Mouse (Mus musculus) neural tube, embryonic 15.5 days (tissue): ENCODE measurements around the gene Shc1. TPM values are rescaled to one million over a fixed set of nuclear protein-coding genes. Genes with fewer than 3 reads are reported as not detected.

Experiments
- ATAC-seq: fragments of 200-750 bp; cut with Nextera tagmentation; 2 replicates; pipeline ENCODE4 v1.8.0; 2017; ENCODE audit warnings: mild to moderate bottlenecking, moderate TSS enrichment, moderate library complexity; ENCODE audit not compliant: low FRiP score
- H3K27ac ChIP-seq: fragments of 300-500 bp; sonication (generic); replicated peaks from 2 replicates; pipeline ENCODE4 v1.5.1; 2015; ENCODE audit warnings: mild to moderate bottlenecking, inconsistent platforms
- H3K27me3 ChIP-seq: fragments of 300-500 bp; sonication (generic); replicated peaks from 2 replicates; pipeline ENCODE4 v1.6.1; 2015; ENCODE audit warnings: inconsistent platforms
- H3K36me3 ChIP-seq: fragments of 300-500 bp; sonication (generic); 2 replicates; pipeline ENCODE4 v1.6.1; 2015; ENCODE audit warnings: inconsistent platforms
- H3K4me1 ChIP-seq: fragments of 300-500 bp; sonication (generic); 2 replicates; pipeline ENCODE4 v1.6.1; 2015; ENCODE audit warnings: inconsistent platforms
- H3K4me2 ChIP-seq: fragments of 300-500 bp; sonication (generic); 2 replicates; pipeline ENCODE4 v1.6.1; 2015; ENCODE audit warnings: inconsistent platforms, mild to moderate bottlenecking, moderate library complexity
- H3K4me3 ChIP-seq: fragments of 300-500 bp; sonication (generic); replicated peaks from 2 replicates; pipeline ENCODE4 v1.5.1; 2015; ENCODE audit warnings: mild to moderate bottlenecking, inconsistent platforms
- H3K9ac ChIP-seq: fragments of 300-500 bp; sonication (generic); replicated peaks from 2 replicates; pipeline ENCODE4 v1.6.1; 2015; ENCODE audit warnings: mild to moderate bottlenecking, inconsistent platforms
- H3K9me3 ChIP-seq: fragments of 300-500 bp; sonication (generic); replicated peaks from 2 replicates; pipeline ENCODE4 v1.6.1; 2016; ENCODE audit warnings: inconsistent platforms
- WGBS: fragments of 180-500 bp; shearing (Covaris S2); methylation state at CpG from one replicate; pipeline ENCODE4 v1.1.7; 2015; ENCODE audit warnings: mixed read lengths; 5-methylcytosine and 5-hydroxymethylcytosine counted together
- polyA plus RNA-seq: library from polyadenylated mRNA; unstranded; fragments of >200 nt; fragmentation: Nextera tagmentation; extraction: Ambion mirVana; gene quantifications from 2 replicates; pipeline ENCODE4 v1.2.1, GENCODE M21; 2015

Gene Shc1
- polyA plus RNA-seq, 1 experiment from 2014 or later: 22.0 TPM

DNA sequence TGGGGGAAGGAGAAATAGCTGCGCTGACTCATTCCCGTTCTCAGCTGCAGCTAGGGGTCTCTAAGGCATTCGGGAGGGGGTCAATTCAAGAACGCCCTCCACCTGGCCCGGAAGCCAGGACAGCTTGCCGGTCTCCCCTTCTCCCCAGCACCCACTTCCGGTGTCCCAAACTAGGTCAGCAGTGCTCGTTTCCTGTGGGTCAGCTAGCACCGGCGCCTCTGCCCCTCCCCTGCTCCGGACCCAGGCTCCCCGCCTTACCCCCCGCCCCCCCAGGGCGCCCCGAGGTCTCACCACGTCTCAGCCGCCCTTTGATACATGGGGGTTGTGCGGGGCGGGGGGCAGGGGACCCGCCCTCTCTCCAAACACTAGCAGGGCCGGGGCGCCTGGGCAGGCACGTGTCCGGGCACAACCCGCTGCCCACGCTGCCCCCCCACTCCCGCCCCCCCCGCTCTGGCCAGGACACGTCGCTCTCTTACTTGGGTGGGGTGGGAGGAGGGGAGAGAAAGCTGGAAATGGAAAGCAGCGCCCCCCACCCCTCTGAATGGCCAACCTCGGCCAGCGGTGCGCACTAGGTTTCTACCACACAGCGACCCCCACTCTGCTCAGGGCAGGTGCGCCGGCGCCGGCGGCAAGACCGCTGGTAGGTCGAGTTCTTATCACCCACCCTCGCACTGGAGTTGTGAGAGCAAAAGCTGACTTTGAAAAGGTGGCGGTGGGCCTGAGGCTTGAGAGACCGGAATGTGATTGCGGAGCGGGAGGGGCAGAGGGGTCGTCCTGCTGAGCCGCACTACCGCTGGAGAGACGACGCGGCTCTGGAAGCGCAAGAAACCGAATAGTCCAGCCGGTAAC is 26.4 kb upstream of the Shc1 start:
- Histone ChIP-seq H3K27me3 (peaks cover 26% of the 10 kb centered on the region), H3K9me3 (no peaks in the 10 kb centered on the region), H3K4me3 (peak overlapping the region; percentile 48), H3K9ac (peak overlapping the region; percentile 52), H3K4me2 (peak overlapping the region; percentile 97), H3K27ac (no peak overlapping the region), H3K4me1 (peaks cover 71% of the 10 kb centered on the region), H3K36me3 (no peaks in the 10 kb centered on the region)
- WGBS: under 1% methylated on average over 51 of the region's 56 CpGs
- ATAC-seq: no peak

DNA sequence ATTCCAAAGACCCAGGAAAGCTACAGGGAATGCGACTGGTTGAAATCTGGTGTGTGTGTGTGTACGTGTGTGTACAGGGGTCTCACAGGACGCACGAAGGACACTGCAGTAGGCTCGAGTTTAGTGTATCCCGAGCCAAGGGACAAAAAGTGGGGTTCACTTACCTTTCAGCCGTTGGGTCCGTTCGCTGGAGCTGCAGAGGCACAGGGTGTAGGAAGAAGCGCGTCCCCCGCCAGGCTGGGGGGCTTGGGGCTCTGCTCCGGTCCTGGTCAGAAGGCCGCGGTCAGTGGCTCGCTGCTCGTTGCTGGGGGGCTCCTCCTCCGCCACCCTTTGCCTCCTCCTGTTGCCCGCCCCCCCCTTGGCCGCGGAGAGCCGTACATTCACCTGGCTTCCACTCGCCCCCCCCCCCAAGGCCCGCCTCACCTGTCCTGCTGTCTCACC is 25.4 kb upstream of the Shc1 start:
- ATAC-seq: no peak
- H3K4me3 ChIP-seq: peak overlapping the region; percentile 48

DNA sequence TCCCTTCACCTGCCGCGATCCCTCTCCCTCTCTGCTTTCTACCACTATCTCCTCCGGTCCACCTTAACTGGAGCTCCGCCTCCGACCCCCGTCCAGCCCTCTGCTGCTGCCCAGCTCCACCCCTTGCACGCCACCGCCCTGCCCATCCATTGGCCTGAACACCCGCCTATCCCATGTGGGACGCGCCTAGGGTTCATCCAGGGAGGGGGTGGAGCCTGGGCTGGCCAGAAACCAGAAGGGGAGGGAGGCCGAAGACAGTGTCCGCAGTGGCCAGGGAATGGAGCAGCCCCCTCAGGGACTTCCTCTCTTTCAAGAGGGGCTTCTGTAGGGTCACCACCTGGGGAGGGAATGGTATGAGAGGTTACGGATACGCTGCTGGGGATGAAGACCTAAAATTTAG is 24.6 kb upstream of the Shc1 start:
- Histone ChIP-seq H3K27me3 (peaks cover 30% of the 10 kb centered on the region), H3K36me3 (no peaks in the 10 kb centered on the region), H3K4me2 (peak overlapping the region; percentile 97), H3K27ac (peak overlapping the region; percentile 78), H3K9me3 (no peaks in the 10 kb centered on the region), H3K9ac (peak overlapping the region; percentile 35), H3K4me3 (peak overlapping the region; percentile 48), H3K4me1 (peaks cover 65% of the 10 kb centered on the region)
- peak; percentile 88 for ATAC-seq
- 0% methylated on average over 15 of the region's 15 CpGs for WGBS

More for the DNA sequence above, 25.4 kb upstream of the Shc1 start:
- Histone ChIP-seq H3K4me2 (peak overlapping the region; percentile 97), H3K27ac (no peak overlapping the region), H3K27me3 (peaks cover 28% of the 10 kb centered on the region), H3K36me3 (no peaks in the 10 kb centered on the region), H3K9me3 (no peaks in the 10 kb centered on the region), H3K9ac (peak overlapping the region; percentile 36; the same call in 1 of the 2 replicates), H3K4me1 (peaks cover 65% of the 10 kb centered on the region)
- WGBS: under 1% methylated on average over 21 of the region's 24 CpGs

DNA sequence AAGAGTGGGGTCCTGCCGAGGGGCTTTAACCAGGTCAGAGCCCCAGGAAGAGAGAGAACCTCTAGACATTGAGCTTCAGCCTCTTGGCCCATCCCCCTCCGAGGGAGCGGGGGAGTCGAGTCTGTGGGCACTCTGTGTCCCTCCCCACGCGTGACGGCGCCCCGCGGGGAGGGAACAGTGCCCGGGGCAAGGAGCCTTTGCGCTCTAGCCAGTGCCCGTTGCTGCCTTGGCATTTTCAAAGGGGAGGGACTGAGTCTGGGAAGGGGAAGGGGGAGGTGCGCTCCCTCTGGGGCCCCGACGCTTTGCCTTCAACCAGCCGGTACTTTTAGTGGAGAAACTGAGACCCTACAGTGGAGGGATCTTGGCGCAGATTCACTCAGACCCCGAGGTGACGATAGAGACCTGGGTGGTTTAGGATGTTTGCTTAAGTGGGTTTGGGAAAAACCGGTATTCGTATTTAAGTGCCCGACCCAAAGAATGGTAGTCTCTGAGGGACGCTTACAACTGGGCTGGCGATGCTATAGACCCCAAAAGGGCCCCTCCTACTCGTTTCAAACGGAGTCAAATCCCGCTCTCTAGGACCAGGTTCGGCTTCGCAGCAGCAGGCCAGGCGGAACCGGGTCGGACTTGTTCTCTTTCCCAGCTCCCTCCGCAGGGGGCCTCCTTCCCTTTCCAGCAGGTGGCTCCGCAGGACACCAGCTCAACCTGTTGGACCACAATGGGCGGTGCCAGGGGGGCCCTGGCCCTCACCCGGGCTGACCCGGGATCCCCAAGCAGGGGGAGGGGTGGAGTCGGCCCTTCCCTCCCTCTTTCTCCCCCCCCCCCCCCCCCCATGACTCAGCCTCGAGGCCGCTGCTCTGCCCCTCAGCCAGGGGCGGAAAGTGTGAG is 24.0 kb upstream of the Shc1 start, which contains the start of gene Zbtb7b:
Gene Zbtb7b, minus strand, starts transcription at position 771 of the 888 bp plus-strand sequence.
- peak within 1 kb of the TSS; percentile 97 for H3K4me2 ChIP-seq
- H3K36me3 ChIP-seq: no peaks in the 10 kb centered on the region; the same call in 1 of the 2 replicates
- peak within 1 kb of the TSS; percentile 78 for H3K27ac ChIP-seq
- H3K27me3 ChIP-seq: peaks cover 30% of the 10 kb centered on the region
- H3K4me3 ChIP-seq: peak within 1 kb of the TSS; percentile 48
- peak within 1 kb of the TSS; percentile 47 for H3K9ac ChIP-seq
- H3K4me1 ChIP-seq: peaks cover 65% of the 10 kb centered on the region
- ATAC-seq: peak; percentile 40
- no peaks in the 10 kb centered on the region for H3K9me3 ChIP-seq
- WGBS: under 1% methylated on average over 39 of the region's 42 CpGs

DNA sequence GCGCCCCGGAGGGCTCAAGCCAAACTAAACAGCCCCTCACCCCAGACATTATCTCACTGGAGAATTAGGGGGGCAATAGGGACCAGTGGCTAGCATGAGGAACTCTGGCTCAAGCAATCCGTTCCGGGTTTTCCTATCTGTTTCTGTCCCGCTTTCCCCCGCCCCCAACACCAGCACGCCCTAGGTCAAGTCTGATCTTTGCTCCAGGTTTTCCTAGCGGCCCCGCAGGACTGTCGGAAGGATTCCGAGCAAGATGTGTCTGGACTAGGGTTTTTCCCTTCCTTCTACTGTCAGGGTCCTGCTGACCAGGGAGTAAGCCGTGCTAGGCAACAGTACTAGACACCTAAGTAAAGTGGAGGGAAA is 23.4 kb upstream of the Shc1 start:
- Histone ChIP-seq H3K9ac (peak overlapping the region; percentile 36; the same call in 1 of the 2 replicates), H3K4me3 (peak overlapping the region; percentile 48), H3K9me3 (no peaks in the 10 kb centered on the region), H3K4me1 (peaks cover 65% of the 10 kb centered on the region), H3K27ac (peak overlapping the region; percentile 78), H3K4me2 (peak overlapping the region; percentile 97), H3K36me3 (no peaks in the 10 kb centered on the region; the same call in 1 of the 2 replicates), H3K27me3 (peaks cover 30% of the 10 kb centered on the region)
- ATAC-seq: no peak
- whole genome bisulfite sequencing: 0% methylated on average over 12 of the region's 12 CpGs

DNA sequence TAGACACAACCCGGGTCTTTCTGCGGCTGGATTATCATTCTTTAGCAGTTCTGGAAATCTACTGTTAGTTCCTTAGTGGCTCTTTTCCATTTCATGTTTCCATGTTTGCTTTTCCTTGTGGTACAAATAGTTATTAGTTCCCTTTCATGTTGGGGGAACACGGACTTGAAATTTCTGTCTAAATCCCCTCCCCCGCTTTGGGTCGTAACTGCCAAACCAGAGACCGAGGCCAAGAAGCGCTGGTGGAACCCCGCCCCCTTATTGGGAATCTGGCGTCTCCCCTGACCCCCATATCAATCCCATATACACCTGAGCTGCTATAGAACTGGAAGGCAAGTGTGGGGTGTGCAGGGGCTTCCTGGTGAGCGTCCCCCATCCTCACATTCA is 22.8 kb upstream of the Shc1 start:
- WGBS: 3% methylated on average over 10 of the region's 10 CpGs
- ATAC-seq: no peak
- peaks cover 60% of the 10 kb centered on the region for H3K4me1 ChIP-seq
- H3K4me3 ChIP-seq: peak overlapping the region; percentile 48
- no peaks in the 10 kb centered on the region for H3K9me3 ChIP-seq
- H3K27me3 ChIP-seq: peaks cover 30% of the 10 kb centered on the region
- H3K4me2 ChIP-seq: peak overlapping the region; percentile 97
- H3K36me3 ChIP-seq: peaks cover 2% of the 10 kb centered on the region; the same call in 1 of the 2 replicates
- H3K9ac ChIP-seq: peak overlapping the region; percentile 47; the same call in 1 of the 2 replicates
- H3K27ac ChIP-seq: peak overlapping the region; percentile 78

DNA sequence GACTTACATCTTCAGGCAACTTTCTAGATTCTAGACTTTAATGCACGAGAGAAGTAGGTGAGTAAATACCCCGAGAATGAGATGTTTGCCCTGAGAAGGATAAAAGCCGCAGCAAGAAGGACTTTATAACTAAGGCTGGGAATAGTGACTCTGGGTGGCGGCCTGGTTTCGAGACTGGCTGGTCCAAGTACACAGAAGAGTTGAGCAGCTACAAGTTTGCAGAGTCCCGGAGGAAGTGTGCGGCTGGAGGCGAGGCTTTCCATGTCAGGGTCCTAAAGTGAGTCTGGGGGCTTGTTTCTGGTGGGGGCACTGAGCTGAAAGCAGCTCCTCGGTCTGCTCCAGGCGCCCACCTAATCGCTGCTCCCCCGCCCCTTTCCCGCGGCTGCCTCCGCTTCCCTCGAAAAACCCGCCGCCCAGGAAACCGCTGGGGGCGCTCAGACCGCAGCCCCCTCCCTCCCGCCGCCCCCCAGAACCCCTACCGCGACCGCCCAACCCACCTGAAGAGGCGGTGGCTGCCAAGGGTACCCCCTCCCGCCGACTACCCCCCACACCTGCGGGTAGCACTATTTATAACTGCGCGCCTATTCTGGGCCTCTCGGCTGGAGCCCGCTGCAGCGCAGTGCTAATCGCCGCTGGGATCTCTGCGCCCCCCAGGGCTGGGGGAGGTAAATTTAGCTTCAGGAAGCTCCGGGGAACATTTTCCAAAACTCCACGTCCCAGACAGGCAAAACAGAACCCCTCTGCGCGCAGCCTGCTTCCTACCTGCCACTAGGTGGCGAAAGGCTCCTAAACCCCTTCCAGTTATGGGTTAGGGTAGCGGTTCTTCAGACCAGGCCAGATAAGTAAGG is 22.2 kb upstream of the Shc1 start:
- peak overlapping the region; percentile 47 for H3K9ac ChIP-seq
- no peaks in the 10 kb centered on the region for H3K9me3 ChIP-seq
- peaks cover 30% of the 10 kb centered on the region for H3K27me3 ChIP-seq
- WGBS: under 1% methylated on average over 44 of the region's 44 CpGs
- ATAC-seq: no peak
- H3K4me2 ChIP-seq: peak overlapping the region; percentile 97
- H3K36me3 ChIP-seq: peaks cover 4% of the 10 kb centered on the region
- H3K4me1 ChIP-seq: peaks cover 56% of the 10 kb centered on the region
- peak overlapping the region; percentile 48 for H3K4me3 ChIP-seq
- H3K27ac ChIP-seq: no peak overlapping the region

DNA sequence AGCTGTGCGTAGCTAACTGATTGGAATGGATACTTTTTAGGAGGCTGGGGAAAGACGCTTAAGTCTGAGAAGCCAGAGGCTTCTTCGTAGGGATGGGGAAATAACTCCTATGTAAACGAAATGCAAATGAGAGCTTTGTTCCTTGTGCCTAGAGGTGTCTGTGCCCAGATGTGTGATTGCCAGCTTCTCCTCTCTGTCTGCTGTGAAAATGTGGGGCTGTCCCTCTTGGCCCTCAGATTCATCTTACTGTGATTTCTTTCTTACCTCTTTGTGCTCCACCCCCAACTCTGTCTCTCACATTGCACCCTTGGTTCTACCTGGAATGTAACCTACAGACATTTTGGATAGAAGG is 21.6 kb upstream of the Shc1 start:
- H3K4me1 ChIP-seq: peaks cover 50% of the 10 kb centered on the region
- peaks cover 10% of the 10 kb centered on the region for H3K36me3 ChIP-seq
- no peak overlapping the region for H3K9ac ChIP-seq
- under 1% methylated on average over 4 of the region's 4 CpGs for WGBS
- H3K27me3 ChIP-seq: peaks cover 30% of the 10 kb centered on the region
- peak overlapping the region; percentile 48; the same call in 1 of the 2 replicates for H3K4me3 ChIP-seq
- no peak for ATAC-seq
- H3K9me3 ChIP-seq: no peaks in the 10 kb centered on the region
- no peak overlapping the region for H3K27ac ChIP-seq
- peak overlapping the region; percentile 97 for H3K4me2 ChIP-seq

DNA sequence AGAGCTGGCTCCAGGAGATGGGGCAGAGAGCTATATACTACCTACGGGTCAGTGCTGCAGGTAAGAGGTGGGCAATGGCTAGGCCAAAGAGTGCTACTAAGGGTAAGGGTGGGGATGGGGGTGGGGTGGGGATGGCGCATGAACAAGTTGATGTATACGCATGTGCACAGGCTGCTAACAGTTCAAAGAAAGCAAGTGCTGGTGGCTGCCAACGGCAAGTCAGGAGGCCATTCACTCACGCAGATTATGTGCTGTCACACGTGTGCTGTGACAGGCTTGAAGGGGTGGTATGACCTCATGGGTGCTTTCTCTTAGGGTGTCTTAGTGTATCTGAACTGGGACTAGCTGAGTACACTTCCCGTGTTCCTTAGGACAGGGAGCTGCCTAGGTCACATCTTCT is 16.9 kb upstream of the Shc1 start:
- Histone ChIP-seq H3K27me3 (peaks cover 8% of the 10 kb centered on the region; the same call in 1 of the 2 replicates), H3K4me3 (no peak overlapping the region), H3K9me3 (no peaks in the 10 kb centered on the region), H3K4me2 (no peak overlapping the region), H3K4me1 (peaks cover 4% of the 10 kb centered on the region; the same call in 1 of the 2 replicates), H3K36me3 (peaks cover 45% of the 10 kb centered on the region), H3K27ac (no peak overlapping the region), H3K9ac (no peak overlapping the region)
- no peak for ATAC-seq
- WGBS: 91% methylated on average over 7 of the region's 7 CpGs

DNA sequence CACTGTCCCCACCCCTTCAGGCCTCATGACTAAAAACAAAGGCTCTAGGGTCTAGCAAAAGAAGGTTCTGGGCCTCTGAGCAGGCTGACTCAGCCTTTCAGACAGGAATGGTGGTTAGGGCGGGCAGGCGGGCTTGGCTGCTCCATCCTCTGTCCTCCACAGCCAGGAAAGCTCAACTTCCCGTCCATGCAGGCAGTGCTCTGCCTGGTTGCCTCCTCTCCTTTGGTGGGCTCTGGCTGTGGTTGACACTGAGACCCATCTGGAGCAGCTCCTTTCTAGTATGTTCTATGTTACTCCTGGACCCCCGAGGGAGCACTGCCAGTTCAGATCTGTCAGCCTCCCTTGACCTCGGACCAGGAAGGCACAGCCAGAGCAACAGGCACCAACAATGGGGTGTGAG is 15.6 kb upstream of the Shc1 start, which contains the start of gene Lenep:
Gene Lenep, minus strand, starts transcription at position 101 of the 400 bp plus-strand sequence.
- H3K9ac ChIP-seq: no peak within 1 kb of the TSS
- H3K4me1 ChIP-seq: no peaks in the 10 kb centered on the region
- peaks cover 47% of the 10 kb centered on the region for H3K36me3 ChIP-seq
- 0 out of 2 replicates have a peak, but pooled peaks cover 4% of the 10 kb centered on the region for H3K27me3 ChIP-seq
- H3K27ac ChIP-seq: no peak within 1 kb of the TSS
- 83% methylated on average over 5 of the region's 5 CpGs for WGBS
- no peak within 1 kb of the TSS for H3K4me2 ChIP-seq
- no peak for ATAC-seq
- no peak within 1 kb of the TSS for H3K4me3 ChIP-seq
- H3K9me3 ChIP-seq: no peaks in the 10 kb centered on the region

DNA sequence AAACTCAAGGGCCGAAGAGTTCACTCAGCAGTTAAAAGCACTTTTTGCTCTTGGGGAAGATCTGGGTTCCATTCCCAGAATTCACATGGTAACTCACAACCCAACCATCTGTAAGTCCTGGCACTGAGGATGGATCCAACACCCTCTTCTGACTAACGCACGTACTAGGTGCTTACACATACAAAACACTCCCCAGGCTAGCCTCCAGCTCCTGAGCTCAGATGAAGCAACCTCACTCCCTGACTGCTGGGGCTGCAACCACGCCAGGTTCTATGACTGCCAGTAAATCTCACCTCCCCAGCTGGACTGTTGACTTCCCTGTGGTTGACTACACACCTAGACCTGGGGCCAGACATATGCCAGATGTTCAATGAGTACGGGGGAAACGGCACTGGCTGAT is 11.4 kb upstream of the Shc1 start:
- H3K36me3 ChIP-seq: peaks cover 37% of the 10 kb centered on the region
- WGBS: 94% methylated on average over 6 of the region's 6 CpGs

More for the DNA sequence above, 11.4 kb upstream of the Shc1 start:
- no peaks in the 10 kb centered on the region for H3K27me3 ChIP-seq
- peaks cover 13% of the 10 kb centered on the region for H3K4me1 ChIP-seq
- no peak overlapping the region for H3K4me2 ChIP-seq
- no peak for ATAC-seq
- H3K9ac ChIP-seq: no peak overlapping the region
- H3K4me3 ChIP-seq: no peak overlapping the region
- H3K27ac ChIP-seq: no peak overlapping the region
- no peaks in the 10 kb centered on the region for H3K9me3 ChIP-seq
